Mouse (Mus musculus) megakaryocyte-erythroid progenitor cell, adult 5-6 weeks (primary cell): ENCODE data around the gene Cdh1. TPM values are rescaled to one million over a fixed set of nuclear protein-coding genes. Genes with fewer than 3 reads are reported as not detected.
"Not testable (repeated sequence)": the region's sequence is repeated elsewhere in the genome, so short reads cannot be mapped to it uniquely, and the experiment has no call there.

Experiments used
- ATAC-seq: replicated peaks from 2 replicates; pipeline ENCODE4 v1.8.0; 2016; ENCODE audit warnings: mild to moderate bottlenecking, inconsistent platforms; ENCODE audit not compliant: severe bottlenecking, poor library complexity, low FRiP score, low TSS enrichment
- total RNA-seq, 2 experiments: library from RNA; stranded (forward) in 1 of 2; stranded (reverse) in 1 of 2; fragments of 200-1000, 215-1000 nt in 1 of 2; fragments of >200 nt in 1 of 2; fragmentation: Nextera tagmentation in 1 of 2; gene quantifications; 2 replicates each; pipeline ENCODE4 v1.2.3; 2014 to 2017

The Cdh1 gene
- not detected in 2 replicates for total RNA-seq (2014; fragmentation: Nextera tagmentation)
- total RNA-seq (2017): 0.61 TPM in 1 of 2 replicates, not detected in the other

- ATAC-seq: no peak
These were observed at the start of gene Cdh1 for GRCm38 (mm10) chr8:106603131-106603819. TSS of gene Cdh1 (plus strand) at chr8:106603351.

- ATAC-seq: no peak
These were observed 49.1 kb upstream of the Cdh1 start for GRCm38 (mm10) chr8:106554011-106554410.

GRCm38 (mm10) chr8:106556068-106556645 is 47.0 kb upstream of the Cdh1 start:
- ATAC-seq: no peak

GRCm38 (mm10) chr8:106559844-106560243 is 43.3 kb upstream of the Cdh1 start:
- no peak for ATAC-seq

GRCm38 (mm10) chr8:106561097-106561865 is 41.9 kb upstream of the Cdh1 start:
- peak; percentile 97 for ATAC-seq

GRCm38 (mm10) chr8:106563691-106564182 is 39.4 kb upstream of the Cdh1 start:
- ATAC-seq: no peak

- no peak for ATAC-seq
These were observed 34.1 kb upstream of the Cdh1 start for GRCm38 (mm10) chr8:106569006-106569405.

GRCm38 (mm10) chr8:106570386-106570785 is 32.8 kb upstream of the Cdh1 start:
- no peak for ATAC-seq

- no peak for ATAC-seq
These were observed 31.5 kb upstream of the Cdh1 start for GRCm38 (mm10) chr8:106571551-106572172.

- not testable (repeated sequence) for ATAC-seq
These were observed 31.0 kb upstream of the Cdh1 start for GRCm38 (mm10) chr8:106572175-106572574.

GRCm38 (mm10) chr8:106573168-106573567 is 30.0 kb upstream of the Cdh1 start, which contains the start of gene Gm10073:
TSS of gene Gm10073 (minus strand) at chr8:106573461.
- ATAC-seq: peak; percentile 73

GRCm38 (mm10) chr8:106574283-106574682 is 28.9 kb upstream of the Cdh1 start:
- no peak for ATAC-seq

- no peak for ATAC-seq
These were observed 26.1 kb upstream of the Cdh1 start for GRCm38 (mm10) chr8:106576849-106577555.

GRCm38 (mm10) chr8:106579510-106579909 is 23.6 kb upstream of the Cdh1 start:
- no peak for ATAC-seq

- no peak for ATAC-seq
These were observed 21.6 kb upstream of the Cdh1 start for GRCm38 (mm10) chr8:106581344-106582088.

- ATAC-seq: no peak
These were observed 18.0 kb upstream of the Cdh1 start for GRCm38 (mm10) chr8:106584942-106585670.

- no peak for ATAC-seq
These were observed 17.5 kb upstream of the Cdh1 start for GRCm38 (mm10) chr8:106585671-106586037.

GRCm38 (mm10) chr8:106586896-106587295 is 16.3 kb upstream of the Cdh1 start:
- no peak for ATAC-seq
